Mouse (Mus musculus) WW6 (cell line): ENCODE data around the gene Hist1h1t.

ENCODE experiments used
- DNase-seq: peaks from one replicate; pipeline ENCODE4 v3.0.0-alpha.2; 2013; ENCODE audit warnings: low read depth, low spot score

Gene Hist1h1t

DNA sequence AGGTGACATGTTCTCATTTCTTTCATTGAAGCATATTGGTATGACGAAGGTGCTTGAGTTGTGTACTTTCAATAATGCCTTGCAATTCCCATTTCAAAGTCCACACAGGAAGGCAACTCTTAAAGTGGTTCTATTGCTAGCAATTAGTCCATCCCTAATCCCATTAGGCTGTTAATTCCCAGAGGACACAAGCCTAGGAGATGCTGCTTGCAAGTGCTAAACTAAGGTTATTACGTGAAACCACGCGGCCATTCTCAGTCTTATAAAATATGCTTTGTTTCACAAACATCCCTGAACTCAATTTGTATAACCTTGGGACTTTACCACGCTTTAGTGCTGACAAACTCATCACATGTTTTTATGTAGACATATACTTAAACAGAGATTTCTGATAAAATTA, 41.5 kb downstream of the Hist1h1t start:
- no peak for DNase-seq

- DNase-seq = no peak
Measured at GRCm38 (mm10) chr13:23738041-23738440, 42.4 kb downstream of the Hist1h1t start.

- DNase-seq = no peak
Measured at GRCm38 (mm10) chr13:23738677-23739068, 43.1 kb downstream of the Hist1h1t start, which contains the start of gene Hist1h1c. TSS of gene Hist1h1c (plus strand) at chr13:23738808.

DNA sequence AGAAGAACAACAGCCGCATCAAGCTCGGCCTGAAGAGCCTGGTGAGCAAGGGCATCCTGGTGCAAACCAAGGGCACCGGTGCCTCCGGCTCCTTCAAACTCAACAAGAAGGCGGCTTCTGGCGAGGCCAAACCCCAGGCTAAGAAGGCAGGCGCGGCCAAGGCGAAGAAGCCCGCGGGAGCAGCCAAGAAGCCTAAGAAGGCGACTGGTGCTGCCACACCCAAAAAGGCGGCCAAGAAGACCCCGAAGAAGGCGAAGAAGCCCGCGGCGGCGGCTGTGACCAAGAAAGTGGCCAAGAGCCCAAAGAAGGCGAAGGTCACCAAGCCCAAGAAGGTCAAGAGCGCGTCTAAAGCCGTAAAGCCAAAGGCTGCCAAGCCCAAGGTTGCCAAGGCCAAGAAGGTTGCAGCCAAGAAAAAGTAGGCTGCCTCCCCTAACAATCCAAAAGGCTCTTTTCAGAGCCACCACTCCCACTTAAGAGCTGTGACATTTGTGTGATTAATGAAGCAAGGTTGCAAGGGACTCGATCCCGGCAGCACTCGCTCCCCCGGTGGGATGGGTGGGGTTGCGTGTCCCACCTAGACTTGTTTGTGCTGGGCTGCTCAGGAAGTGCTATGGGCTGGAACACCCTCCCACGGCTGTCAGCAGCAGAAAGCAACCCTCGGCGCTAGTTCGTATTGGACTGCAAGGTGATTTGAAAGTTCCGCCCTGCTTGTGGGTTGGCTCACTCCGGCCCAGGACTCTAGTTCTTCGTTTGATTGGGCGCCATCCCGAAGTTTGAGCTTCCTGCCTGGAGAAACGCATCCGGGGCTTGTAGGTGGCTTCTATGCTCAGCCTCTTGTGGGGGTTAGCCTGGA, 43.7 kb downstream of the Hist1h1t start:
- no peak for DNase-seq

DNA sequence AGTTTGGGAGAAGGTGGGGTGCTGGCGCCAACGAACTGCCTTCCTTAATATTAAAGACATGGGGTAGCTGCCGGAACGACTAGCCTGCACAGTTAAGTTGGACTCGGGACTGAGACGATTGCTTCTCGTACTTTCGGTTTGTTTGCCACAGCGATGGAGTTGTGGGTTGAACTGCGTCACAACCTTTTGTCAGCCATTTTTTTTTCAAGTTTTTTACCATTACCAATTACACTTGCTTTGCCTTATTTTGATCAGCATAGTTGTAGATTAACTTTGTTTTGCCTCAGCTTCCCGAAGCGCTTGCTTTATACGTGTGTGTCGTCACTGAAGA, 44.3 kb downstream of the Hist1h1t start:
- no peak for DNase-seq

GRCm38 (mm10) chr13:23740256-23740840, 44.7 kb downstream of the Hist1h1t start:
- no peak for DNase-seq

DNA sequence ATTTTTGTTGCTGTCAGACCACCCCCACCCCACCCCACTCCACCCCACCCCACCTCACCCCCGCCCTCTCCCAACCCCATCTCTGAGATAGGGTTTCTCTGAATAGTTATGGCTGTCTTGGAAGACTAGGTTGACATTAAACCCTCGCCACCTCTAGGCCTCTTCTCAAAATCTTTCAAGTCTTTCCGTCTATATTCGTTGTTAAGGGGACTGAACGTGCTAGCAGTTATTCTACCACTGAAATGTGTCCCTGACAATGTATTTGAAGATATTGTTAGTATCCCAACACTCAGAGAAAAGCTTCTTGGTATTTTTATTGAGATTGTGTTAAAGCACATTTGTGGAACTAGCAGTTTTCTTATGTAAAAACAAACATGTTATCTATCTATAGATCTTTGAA, 45.3 kb downstream of the Hist1h1t start:
- no peak for DNase-seq

- DNase-seq = no peak
Measured at GRCm38 (mm10) chr13:23742007-23742406, 46.4 kb downstream of the Hist1h1t start.

GRCm38 (mm10) chr13:23743215-23743614, 47.6 kb downstream of the Hist1h1t start:
- DNase-seq = no peak

GRCm38 (mm10) chr13:23743963-23744362, 48.3 kb downstream of the Hist1h1t start:
- no peak for DNase-seq

GRCm38 (mm10) chr13:23744421-23745380, 49.1 kb downstream of the Hist1h1t start:
- DNase-seq = no peak

GRCm38 (mm10) chr13:23745381-23746161, 50.0 kb downstream of the Hist1h1t start, which contains the start of gene Hist1h3c:
TSS of gene Hist1h3c (minus strand) at chr13:23745602.
- no peak for DNase-seq
